Comparison of ENCODE assay signal across 8 mouse cellular contexts in the genomic region with DNA sequence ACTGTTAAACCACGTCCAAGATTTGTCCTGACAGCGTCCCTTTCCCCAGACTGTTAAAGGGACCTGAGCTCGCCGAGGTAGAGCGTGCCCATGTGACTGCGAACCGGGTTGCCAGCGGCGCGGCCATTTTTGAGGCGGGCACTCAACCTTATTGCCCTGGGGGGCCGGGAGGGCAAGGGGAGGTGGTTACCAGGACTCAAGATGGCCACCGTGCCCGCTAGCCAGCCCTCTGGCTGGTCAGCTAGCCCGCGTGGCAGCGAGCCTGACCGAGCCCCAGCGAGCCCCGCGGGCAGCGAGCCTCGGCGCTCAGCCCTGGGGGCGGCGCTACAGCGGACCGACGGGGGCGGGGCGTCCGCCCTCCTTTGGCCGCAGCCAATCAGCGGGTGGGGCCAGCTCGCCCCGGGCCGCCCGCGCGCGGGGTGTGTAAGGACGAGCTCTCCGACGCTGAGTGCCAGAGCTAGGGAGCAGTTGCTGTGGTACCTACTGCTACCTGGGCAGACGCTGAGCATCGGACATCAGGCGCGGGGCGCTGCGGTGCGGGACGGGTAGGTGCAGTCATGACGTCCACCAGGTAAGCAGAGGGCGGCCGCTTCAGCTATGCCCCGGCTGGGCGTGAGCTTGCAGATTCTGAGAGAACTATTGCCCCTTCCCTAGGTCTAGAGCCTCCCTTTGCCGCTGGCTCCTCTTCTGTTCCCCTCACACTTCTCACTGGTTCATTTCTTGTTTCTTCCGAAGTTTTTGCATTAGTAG. TPM values are rescaled to one million over a fixed set of nuclear protein-coding genes. Genes with fewer than 3 reads are reported as not detected.
DNase-seq lines count a peak whose midpoint lies in the region; ATAC-seq and TF ChIP-seq lines count a peak whose summit lies in the region.

No protein-coding gene starts in this region.

- peak overlapping the region; percentile 70 for H3K4me2 ChIP-seq in lung, embryonic 16.5 days (ENCODE audit: low read depth, low read length)

- peaks cover 22% of the 10 kb centered on the region for H3K4me1 ChIP-seq in lung, embryonic 16.5 days (replicated peaks; ENCODE audit: control insufficient read depth, insufficient read depth, low read length)
- peaks cover 5% of the 10 kb centered on the region; the same call in 1 of the 2 replicates for H3K4me1 ChIP-seq in thymus, adult 2 months (replicated peaks; ENCODE audit: control insufficient read depth, insufficient read depth, low read length)

- peak; percentile 94 for DNase-seq in MN1 (ENCODE audit: low spot score)
- DNase-seq in cerebellum, adult 8-10 months = peak; percentile 92
- peak; percentile 89 for DNase-seq in forelimb bud, embryonic 11.5 days (ENCODE audit: low read depth, low spot score)
- peak; percentile 92 for DNase-seq in layer of hippocampus, adult 9-11 months
- DNase-seq in ovary, adult 18-20 months (ENCODE audit: low spot score) = peak; percentile 89
- peak; percentile 88 for DNase-seq in thymus, adult 2 months

- peak overlapping the region; percentile 84 for H3K27ac ChIP-seq in lung, embryonic 16.5 days (ENCODE audit: low read length)
- no peak overlapping the region for H3K27ac ChIP-seq in thymus, adult 2 months (ENCODE audit: control insufficient read depth, insufficient read depth, low read length)

- peak; percentile 58; the same call in 1 of the 2 replicates for TF ChIP-seq CTCF in thymus, adult 2 months (IDR thresholded peaks at IDR 0.05; ENCODE audit: borderline replicate concordance, control insufficient read depth, extremely low read depth, insufficient read depth, low read length, poor library complexity)

- H3K4me3 ChIP-seq in lung, embryonic 16.5 days (ENCODE audit: low read length) = peak overlapping the region; percentile 76
- H3K4me3 ChIP-seq in thymus, adult 2 months (ENCODE audit: control insufficient read depth, insufficient read depth, low read length) = peak overlapping the region; percentile 69

- no peaks in the 10 kb centered on the region for H3K36me3 ChIP-seq in lung, embryonic 16.5 days (ENCODE audit: control insufficient read depth, insufficient read depth, low read length)
- H3K36me3 ChIP-seq in thymus, adult 2 months (ENCODE audit: control insufficient read depth, insufficient read depth, low read length) = no peaks in the 10 kb centered on the region

- peak; percentile 64 for TF ChIP-seq POLR2A in thymus, adult 2 months (IDR thresholded peaks at IDR 0.05; ENCODE audit: control insufficient read depth, extremely low read depth, insufficient read depth, low read length, poor library complexity)

- no peaks in the 10 kb centered on the region for H3K9me3 ChIP-seq in lung, embryonic 16.5 days (ENCODE audit: control insufficient read depth, low read length)

- peak; percentile 85 to 90 for ATAC-seq in hematopoietic stem cell, adult 5-6 weeks (replicated peaks in 1 of 2; ENCODE audit: insufficient read depth in 1 of 2, low FRiP score in 2 of 2, low TSS enrichment in 1 of 2, low read depth in 1 of 2, poor library complexity in 2 of 2, severe bottlenecking in 2 of 2)
- ATAC-seq in lung, embryonic 16.5 days (ENCODE audit: low read depth) = peak; percentile 99

- no peaks in the 10 kb centered on the region for H3K27me3 ChIP-seq in lung, embryonic 16.5 days (ENCODE audit: control insufficient read depth, insufficient read depth, low read depth, low read length)
- H3K27me3 ChIP-seq in thymus, adult 2 months (ENCODE audit: control insufficient read depth, insufficient read depth, low read length) = no peaks in the 10 kb centered on the region

- peak overlapping the region; percentile 74 for H3K9ac ChIP-seq in lung, embryonic 16.5 days (ENCODE audit: low read length)

- WGBS in lung, embryonic 16.5 days = under 1% methylated on average over 59 of the region's 59 CpGs
- under 1% methylated on average over 59 of the region's 59 CpGs for WGBS in thymus, adult 2 months

RNA-seq across cellular contexts. Expression of gene Adk, which starts 23.6 kb away (rescaled TPM):
- total RNA-seq in hematopoietic stem cell, adult 5-6 weeks (2017) = 55.9 and 67.7 TPM in 2 replicates
- 195 TPM in 2 replicates for polyA plus RNA-seq in lung, embryonic 16.5 days (2015; fragmentation: Nextera tagmentation; extraction: Ambion mirVana)
- polyA plus RNA-seq in thymus, adult 2 months (2012; rRNA removed) = 12.7 and 18.5 TPM in 2 replicates

RNA-seq across cellular contexts. Expression of gene Ap3m1, which starts 23.6 kb away (rescaled TPM):
- total RNA-seq in hematopoietic stem cell, adult 5-6 weeks (2017) = 45.5 and 59.2 TPM in 2 replicates
- polyA plus RNA-seq in lung, embryonic 16.5 days (2015; fragmentation: Nextera tagmentation; extraction: Ambion mirVana) = 63.9 and 83.5 TPM in 2 replicates
- 28.5 and 34.1 TPM in 2 replicates for polyA plus RNA-seq in thymus, adult 2 months (2012; rRNA removed)

Comparison
In these comparisons a context has a peak if more than half of its experiments do, and no peak if none do; other contexts are left out.
1. RNA of gene Adk, which starts 23.6 kb away (polyA plus RNA-seq): 195 TPM in lung, embryonic 16.5 days; 12.7 to 18.5 TPM in thymus, adult 2 months; every median in the first group is over 10 times any median in the second.
2. Peak in every context shown above with its lines, with median percentiles within 50 percentile points of each other: DNase-seq.